Mouse (Mus musculus) bone marrow, adult 2 months (tissue): ENCODE results near the gene Calr4.

Source experiments
- CTCF ChIP-seq: fragments of 200-500 bp; IDR thresholded peaks from 2 replicates; pipeline ENCODE4 v1.5.1; 2011; ENCODE audit warnings: low read length, control low read depth; ENCODE audit not compliant: control insufficient read depth, insufficient read depth
- POLR2A ChIP-seq: fragments of 200-500 bp; IDR thresholded peaks from 2 replicates; pipeline ENCODE4 v1.6.1; 2011; ENCODE audit warnings: low read depth, mild to moderate bottlenecking, control low read depth, low read length, borderline replicate concordance; ENCODE audit not compliant: control insufficient read depth

GRCm38 (mm10) chr4:109252199-109252598, 17.9 kb downstream of the Calr4 start:
- TF ChIP-seq POLR2A = no peak
- TF ChIP-seq CTCF = no peak
